Mouse (Mus musculus): Measurements from ENCODE around the gene Srcin1. TPM values are rescaled to one million over a fixed set of nuclear protein-coding genes. Genes with fewer than 3 reads are reported as not detected.

Gene Srcin1
- total RNA-seq, 2 experiments from 2014 or later = 246 to 287 TPM

DNA sequence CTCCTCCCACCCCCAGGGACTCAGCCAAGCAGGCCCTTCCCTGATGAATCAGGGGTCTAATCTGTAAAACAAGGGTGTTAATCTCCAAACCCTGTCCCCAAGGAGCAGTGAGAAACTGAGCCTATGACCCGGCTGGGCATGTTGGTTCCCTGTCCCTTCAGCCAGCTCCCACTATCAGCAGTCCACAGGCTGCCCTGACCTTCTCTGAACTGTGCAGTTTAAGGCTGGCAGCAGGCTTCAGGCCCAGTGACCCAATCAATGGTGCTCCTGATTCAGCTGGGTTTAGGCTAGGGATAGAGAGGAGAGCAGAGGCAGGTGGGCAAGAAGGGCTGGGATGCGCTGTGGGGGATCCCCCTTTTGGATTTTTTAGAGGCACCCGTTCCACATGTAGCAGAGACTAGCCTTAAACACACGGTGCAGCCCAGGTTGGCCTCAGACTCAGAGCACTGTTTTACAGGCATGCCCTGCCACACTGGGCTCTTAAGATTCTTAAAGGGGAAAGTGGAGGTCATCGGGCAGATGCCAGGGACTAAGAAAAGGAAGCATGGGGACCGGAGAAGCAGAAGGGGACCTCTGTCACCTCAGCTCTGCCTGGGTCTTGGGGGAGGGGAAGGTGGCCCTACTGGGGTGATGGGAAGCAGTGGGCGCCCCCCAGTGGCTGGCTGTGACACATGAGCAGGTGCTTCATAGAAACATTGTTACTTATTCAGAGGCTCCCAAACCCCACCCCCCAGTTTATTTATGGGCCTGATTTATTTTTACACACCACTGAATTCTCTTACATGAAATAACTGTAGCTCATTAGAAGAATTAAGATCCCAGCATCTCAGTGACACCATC, 19.2 kb downstream of the Srcin1 start:
- DNase-seq (ENCODE audit: low spot score in 2 of 2) = peak; percentile 80 to 82

DNA sequence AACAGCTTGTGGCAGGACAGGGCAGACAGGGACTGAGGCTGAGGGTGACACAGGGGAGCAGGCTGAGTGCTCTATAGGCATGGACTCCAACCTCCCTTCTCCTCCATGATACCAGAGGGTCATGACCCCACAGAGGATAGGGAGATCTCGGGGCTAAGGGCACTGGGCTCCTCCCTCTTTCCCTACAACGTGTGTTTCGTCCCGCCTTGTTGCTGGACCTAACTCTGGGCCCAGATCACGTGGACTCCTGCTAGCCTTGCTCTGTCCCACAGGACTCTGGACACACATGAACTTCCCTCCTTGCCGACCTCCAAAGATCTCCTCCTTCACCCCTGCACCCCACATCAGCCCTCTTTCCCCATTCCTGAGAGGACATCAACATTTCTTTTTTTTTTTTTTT, 20.8 kb downstream of the Srcin1 start:
- no peak for DNase-seq (ENCODE audit: low spot score in 2 of 2)

DNA sequence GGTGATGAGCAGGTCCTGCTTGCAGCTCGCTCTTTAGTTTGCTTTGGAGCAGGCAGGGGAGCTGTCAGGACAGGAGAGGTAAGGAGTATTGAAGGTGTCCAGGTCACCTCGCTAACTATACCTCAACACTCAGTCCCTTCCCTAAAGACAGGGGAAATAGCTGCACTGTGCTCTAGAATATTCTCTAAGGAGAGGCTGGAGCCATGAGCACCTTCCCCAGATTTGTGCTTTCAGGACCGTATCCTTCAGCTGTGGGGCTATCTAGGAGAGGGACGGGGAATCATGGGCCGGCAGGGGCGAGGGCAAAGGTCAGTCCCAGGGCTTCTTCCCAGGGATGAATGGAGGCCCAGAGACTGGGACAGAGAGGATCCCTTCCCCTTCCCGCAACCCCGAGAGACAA, 23.8 kb downstream of the Srcin1 start:
- DNase-seq (ENCODE audit: low spot score in 2 of 2) = no peak

DNA sequence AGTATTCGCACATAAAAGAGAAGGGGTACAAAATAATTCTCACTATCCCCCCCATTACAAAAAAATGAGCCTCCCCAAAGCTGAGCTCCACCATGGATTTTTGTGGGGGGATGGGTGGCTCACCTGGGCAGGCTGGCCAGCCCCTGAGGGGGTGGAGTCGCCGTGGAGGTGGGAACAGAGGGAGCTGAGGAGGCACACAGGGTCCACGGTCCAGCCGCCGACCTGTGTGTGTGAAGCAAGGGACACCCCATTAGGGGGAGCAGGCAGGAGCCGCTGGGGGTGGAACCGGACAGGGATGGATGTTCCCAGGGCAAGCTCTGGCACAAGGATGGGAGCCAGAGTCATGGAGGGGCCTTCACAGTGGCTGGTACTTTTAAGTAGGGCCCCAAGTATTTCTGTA, 27.2 kb downstream of the Srcin1 start:
- DNase-seq (ENCODE audit: low spot score in 2 of 2) = no peak

DNA sequence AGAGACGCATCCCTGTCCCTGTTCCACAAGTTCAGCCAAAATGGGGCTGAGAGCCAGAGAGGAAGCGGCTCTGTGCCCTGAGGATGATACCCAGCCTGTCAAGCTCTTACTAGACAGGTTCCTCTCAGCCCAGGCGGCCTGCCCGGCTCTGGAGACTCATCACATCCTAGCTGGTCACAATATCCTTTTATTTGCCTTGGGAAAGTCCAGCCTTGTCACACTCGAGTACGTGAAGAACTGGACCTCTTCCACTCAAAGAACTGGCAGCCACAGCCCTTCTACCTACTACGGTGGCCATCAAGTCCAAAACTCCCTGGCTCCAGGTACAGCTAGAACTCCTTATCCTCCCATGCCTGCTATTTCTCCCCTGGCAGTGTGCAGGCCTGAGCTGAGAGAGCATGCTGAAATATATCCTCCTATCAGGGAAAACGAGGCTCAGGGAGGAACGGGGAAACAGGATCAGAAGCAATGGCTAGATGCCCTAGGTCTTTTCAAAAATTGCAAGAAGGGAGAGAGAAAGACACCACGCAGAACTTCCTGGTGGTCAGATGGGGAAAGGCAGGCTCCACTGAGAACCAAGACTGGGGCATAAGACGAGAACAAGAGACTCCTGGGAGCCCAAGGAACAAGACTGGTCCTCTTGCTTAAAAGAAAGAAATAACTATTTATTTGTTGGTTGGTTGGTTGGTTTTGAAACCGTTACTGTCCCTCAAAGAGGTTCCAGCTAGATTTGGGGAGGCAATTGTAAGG, 27.9 kb downstream of the Srcin1 start:
- no peak for DNase-seq (ENCODE audit: low spot score in 2 of 2)

DNA sequence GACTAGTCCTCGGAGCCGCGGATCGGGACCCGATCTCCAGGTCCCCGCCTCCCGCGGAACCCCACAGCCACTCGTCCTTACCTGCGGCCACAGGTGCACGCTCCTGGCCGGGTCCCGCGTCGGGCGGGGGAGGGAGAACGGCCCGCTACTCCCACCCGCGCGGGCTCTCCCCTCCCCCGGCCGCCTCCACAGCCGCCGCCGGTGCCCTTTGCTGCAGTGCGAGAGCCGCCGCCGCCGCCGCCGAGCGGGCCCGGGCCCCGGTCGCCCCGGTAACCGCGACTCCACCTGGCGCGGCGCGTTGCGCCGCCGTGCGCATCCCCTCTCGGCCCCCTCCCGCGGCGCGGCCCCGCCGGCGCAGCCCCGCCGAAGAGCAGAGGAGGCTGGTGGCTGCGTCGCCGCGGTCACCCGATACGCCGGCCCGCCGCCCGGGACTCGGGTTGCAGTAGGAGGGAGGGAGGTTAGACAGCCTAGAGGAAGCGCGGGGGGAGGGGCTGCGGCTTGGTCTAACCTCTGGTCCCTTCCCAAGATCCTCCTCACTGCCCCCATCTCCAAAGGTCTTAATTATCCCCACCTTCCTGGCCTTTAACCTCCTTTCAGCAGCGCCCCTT, 29.1 kb downstream of the Srcin1 start:
- DNase-seq (ENCODE audit: low spot score in 2 of 2) = no peak

DNA sequence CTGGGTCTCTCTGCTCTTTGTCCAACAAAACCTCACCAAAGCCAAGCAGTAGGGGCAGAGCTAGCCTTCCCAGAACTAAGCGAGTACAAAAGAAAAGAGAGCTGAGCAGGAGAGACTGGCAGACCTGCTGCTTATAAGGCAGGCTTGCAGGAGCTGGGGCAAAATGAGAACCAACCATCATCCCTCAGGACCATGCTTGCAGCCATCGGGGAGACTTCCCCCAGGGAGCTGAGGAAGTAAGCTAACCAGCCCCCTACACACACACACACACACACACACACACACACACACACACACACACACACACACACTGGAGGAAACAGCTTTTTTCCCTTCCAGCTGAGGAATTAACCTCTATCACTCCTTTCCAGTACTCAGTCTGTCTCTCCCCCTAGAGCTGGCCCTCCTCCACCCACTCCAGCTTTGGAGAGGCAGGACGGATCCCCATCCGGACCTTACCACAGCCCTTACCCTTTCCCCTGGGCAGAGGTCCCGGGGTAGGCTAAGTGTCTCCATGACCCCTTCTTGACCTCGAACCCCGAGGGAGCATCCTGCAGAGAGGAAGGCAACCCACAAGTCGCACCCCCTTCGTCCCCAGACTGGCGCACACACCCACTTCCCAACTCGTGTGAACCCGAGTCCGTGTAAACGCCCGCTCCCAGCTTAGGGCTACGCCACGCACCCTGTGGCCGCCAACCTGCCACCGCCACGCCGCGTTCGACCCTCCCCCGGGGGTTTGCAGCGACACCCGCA, 30.0 kb downstream of the Srcin1 start:
- no peak for DNase-seq (ENCODE audit: low spot score in 2 of 2)

DNA sequence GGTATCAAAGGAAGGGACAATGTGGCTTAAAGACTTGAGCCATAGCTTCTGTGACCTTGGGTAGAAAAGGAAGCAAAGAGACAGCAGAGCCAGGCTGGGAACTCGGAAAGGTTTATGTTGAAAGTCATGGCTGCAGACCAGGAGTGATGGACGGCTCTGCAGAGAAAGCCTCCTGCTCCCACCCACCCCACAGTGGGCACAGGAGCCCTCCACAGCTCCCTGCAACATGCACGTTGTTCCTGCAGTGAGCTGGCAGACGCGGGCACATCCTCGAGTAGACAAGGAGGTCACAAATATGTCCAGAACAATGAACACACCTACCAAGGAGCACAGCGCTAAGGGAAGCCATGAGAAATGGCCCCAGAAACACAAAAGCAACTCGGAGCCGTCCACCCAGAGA, 32.1 kb downstream of the Srcin1 start:
- no peak for DNase-seq (ENCODE audit: low spot score in 2 of 2)

DNA sequence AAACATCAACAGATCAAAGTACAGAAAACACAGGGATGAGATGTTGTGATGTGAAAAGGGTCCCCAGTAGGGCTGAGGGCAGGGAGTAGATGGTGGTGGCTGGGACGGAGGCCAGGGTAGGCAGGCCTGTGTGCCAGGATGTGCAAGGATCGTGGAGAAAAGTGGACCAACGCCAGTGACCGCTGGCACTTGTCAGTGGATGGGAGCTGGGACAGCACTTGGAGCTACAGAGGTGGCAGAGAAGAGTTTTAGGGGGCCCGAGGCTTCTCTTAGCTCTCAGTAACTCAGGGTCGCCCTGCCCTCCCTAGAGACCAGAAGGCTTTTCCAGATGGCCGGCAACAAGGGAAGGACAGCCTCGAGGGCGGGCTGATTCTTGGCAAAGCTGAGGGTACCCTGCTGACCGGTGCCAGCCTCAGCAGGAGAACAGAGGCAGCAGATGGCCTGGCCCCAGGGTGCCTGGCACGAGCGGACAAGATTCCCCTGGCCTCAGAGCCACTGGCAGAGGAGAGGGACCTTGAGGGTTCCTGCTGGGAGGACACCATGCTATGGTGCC, 32.7 kb downstream of the Srcin1 start:
- DNase-seq (ENCODE audit: low spot score in 2 of 2) = peak in 1 of 2 experiments; percentile 51

DNA sequence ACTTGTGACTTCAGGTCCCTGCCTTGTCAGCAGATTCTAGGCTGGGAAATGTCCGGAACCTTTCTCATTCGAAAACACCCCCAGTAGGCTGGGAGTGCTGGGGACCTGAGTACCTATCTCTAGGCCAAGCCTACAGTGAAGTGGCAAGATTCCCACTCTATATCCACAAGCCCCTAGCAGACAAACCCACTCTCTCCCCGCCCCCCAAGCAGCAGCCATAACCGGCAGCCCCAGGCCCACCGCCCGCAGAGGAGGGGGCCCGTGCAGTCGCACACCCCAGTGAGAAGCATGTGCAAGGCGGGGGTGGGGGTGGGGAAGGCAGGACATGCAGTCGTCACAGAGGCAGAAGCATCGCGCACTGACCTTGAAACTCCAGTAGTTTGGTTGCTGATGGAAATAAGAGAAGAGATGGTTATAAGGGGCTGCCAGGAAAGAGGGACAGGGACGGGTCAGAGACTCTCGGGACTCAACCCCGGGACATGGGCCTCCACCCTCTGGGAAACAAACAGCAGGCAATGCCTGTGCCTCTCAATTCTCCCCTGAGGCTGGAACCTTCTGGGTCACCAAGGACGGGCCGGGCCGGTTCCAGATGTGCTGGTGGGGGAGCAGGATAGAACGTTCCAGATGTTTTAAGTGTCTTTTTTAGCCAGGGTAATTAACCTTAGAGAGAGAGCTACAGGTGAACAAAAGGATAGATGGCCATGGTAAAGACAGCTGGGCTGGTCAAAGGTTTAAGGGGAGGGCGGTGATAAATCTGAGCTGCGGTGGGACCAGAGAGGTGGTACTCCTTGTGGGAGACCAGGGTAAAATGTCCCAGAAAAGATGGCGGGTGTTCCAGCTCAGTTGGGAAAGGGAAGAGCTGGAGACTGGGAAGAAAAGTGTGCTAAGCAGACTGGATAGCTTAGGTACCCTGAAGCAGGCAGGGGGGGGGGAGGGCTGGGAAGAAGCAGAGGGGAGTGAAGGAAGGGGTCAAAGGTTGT, 33.5 kb downstream of the Srcin1 start:
- no peak for DNase-seq (ENCODE audit: low spot score in 2 of 2)

DNA sequence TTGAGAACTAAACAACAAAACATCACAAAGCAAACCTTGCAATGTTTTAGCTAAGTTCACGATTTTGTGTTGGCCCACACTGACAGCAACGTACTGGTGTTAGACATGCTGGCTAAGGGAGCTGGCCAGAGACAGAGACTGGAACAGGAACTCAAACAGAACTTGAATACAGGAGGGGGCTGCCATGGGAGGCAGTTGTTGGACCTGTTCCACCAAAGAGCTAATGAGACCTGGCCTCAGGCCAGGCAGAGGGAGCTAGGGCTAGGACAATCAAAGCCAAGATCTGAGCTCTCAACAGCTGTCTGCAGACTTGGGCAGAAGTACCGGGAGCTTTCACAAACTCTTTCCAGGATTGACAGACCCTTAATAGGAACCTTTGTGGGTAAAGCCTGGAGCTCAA, 35.4 kb downstream of the Srcin1 start:
- no peak for DNase-seq (ENCODE audit: low spot score in 2 of 2)

DNA sequence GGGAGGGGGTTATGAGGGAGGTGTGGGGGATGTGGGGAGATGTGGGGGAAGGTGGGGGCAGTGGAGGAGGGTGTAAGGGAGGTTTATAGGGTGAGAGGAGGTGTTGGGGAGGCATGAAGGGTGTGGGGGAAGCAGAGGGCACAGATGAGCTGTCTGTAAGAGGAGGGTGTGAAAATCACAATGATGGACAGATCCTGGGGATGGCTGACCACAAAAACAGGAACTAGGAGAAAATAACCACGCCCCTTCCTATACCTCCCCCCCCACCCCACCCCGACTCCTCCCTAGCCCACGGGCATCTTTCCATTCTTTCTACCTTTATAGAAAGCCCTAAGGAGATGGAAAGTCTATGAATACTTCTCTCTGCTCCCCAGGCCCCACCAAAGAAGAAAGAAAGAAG, 35.9 kb downstream of the Srcin1 start:
- DNase-seq (ENCODE audit: low spot score in 2 of 2) = no peak

DNA sequence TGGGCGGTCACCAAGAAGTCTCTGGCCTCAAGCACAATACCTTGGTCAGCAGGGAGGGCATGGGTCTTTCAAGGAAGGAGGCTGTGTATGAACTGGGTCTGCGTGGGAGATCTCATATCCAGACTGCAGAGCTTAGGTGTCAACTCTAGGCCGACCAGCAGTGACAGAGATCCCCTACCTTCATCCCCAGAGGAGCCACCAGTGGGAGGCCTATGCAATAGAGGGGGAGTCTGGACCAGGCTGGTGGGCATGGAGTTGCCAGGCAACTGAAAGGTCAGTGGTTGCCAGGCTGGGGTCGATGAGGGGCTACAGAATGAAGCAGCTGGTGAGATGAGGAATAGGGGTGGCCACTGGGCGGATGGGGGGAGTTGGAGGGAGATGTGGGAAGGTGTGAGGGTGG, 36.4 kb downstream of the Srcin1 start:
- no peak for DNase-seq (ENCODE audit: low spot score in 2 of 2)

DNA sequence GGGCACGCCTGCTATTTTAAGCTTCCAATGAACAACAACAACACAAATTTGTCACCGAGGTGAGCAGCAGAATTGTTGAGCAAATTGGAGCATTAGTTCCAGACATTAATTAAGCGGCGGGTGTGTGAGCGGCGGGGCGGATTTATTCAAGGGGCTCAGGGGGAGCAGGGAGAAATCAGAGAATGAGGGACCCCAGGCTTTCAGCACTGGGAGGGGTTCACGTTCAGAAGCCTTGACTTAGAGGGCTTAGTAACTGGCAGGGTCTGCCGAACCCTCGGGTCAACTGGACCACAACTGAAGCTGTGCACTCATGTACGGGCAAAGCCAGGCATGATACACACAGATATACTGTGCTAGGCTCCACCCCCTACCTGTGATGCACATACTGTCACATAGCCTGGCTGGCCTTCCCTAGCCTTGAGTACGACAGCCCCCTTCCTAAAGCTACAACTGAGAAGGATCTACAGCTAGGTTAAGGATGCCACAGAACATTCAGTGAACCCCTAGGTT, 38.4 kb downstream of the Srcin1 start:
- no peak for DNase-seq (ENCODE audit: low spot score in 2 of 2)

DNA sequence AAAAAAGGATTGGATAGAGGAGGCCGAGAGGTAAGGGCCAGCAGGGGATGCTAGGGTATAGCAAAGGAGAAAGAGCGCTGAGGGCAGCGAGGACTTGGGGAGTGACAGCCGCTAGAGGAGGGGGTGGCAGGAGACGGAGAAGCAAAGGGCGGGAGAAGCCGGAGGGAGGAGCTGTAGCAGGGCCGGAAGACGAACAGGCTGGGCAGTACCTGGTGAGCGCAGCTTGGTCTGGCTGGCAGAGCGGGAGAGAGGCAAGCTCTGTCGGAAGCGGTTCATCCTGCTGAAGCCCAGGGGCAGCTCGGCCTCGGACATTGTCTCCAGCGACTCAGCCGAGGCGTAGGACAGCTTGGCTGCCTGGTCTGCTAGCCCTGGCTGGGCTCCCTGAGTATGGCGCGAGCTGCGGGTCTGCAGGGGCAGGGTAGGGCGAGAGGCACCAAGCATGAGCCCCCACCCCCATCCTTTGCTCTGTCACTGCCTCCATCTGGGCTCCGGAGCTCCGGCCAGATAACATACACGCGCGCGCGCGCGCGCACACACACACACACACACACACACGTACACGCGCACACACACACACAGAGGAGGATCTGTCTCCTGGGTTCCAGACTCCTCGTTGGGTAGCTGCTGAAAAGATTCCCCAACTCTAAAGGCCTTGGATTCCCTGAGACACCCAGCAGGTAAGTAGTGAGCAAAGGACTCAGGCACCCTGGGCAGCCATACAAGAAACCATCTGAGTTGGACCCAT, 39.0 kb downstream of the Srcin1 start:
- no peak for DNase-seq (ENCODE audit: low spot score in 2 of 2)

DNA sequence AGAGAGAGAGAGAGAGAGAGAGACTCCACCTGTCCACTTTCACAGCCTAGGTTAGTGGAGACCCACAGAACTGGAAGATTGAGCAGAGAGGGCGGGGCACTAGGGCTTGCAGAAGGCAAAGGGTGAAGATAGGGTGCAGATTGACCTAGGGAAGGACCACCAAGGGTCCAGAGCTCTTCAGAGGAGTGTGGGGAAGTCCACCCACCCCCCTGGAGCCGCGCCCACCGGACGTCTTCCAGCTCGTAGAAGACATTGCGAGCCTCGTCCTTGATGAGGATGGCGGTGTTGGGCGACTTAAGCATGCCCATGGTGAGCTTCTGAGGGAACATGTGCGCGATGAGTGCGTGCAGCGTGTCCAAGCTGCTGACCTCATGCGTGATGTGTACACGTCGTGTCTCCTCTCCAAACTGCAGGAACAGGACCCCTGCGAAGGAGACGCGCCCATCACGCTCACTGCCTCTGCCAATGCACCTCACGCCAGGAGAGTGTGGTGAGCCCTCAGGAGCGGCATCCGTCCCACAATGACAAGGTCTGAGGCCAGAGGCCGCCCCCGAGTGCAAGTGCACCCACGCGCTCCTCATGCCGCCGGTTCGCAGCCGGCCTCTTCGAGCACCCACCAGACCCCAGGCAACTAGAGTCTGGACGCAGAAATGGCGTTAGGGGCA, 39.8 kb downstream of the Srcin1 start:
- DNase-seq (ENCODE audit: low spot score in 2 of 2) = no peak

DNA sequence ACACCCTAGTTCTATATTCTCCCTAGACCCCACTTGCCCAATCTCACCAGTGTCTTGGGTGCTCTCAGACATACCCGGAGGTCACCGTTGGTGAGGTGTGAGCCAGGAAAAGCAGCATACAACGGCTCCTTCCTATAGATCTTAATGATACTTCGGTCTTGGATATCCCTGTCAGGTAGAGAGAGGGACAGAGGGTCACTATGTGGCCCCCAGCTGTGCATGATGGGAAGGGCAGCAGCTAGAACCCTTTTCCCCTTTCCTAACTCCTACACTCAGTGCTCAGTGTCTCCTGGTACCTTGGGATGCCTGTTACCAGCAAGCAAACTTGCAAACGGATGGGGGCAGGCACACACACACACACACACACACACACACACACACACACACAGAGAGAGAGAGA, 40.3 kb downstream of the Srcin1 start:
- no peak for DNase-seq (ENCODE audit: low spot score in 2 of 2)

DNA sequence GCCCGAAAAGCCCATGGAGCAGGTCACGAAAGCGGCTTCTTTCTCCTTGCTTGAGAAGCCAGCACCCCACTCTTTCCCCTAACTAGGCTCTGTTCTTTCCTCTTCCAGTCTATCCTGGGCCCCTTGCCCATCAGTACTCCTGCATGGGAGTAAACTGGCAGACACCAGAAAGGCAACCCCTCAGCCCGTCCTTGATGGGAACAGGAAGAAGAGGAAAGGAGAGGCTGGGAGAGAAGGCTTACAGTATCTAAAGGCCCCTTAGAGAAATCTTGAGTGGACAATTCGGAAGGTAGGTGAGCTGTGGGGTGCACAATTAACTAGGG, 40.7 kb downstream of the Srcin1 start:
- DNase-seq (ENCODE audit: low spot score in 2 of 2) = no peak

All from left cerebral cortex, adult 18-20 months (tissue).